Mouse (Mus musculus) lung, postnatal 0 days (tissue): ENCODE data around the gene Syne2. TPM values are rescaled to one million over a fixed set of nuclear protein-coding genes. Genes with fewer than 3 reads are reported as not detected.

Experiments used
- ATAC-seq: fragments of 200-750 bp; cut with Nextera tagmentation; 2 replicates; pipeline ENCODE4 v1.8.0; 2017; ENCODE audit warnings: moderate library complexity
- DNase-seq: peaks from one replicate; pipeline ENCODE4 v3.0.0-alpha.2; 2016; ENCODE audit warnings: low spot score
- H3K27ac ChIP-seq: fragments of 300-500 bp; sonication (generic); 2 replicates; pipeline ENCODE4 v1.5.1; 2014; ENCODE audit warnings: antibody characterized with exemption, mild to moderate bottlenecking, low read length, mixed read lengths
- H3K27me3 ChIP-seq: fragments of 300-500 bp; sonication (generic); replicated peaks from 2 replicates; pipeline ENCODE4 v1.6.1; 2014; ENCODE audit warnings: low read length, mixed read lengths; ENCODE audit not compliant: insufficient read depth
- H3K36me3 ChIP-seq: fragments of 300-500 bp; sonication (generic); 2 replicates; pipeline ENCODE4 v1.6.1; 2014; ENCODE audit warnings: low read length, mixed read lengths; ENCODE audit not compliant: insufficient read depth
- H3K4me1 ChIP-seq: fragments of 300-500 bp; sonication (generic); 2 replicates; pipeline ENCODE4 v1.6.1; 2014; ENCODE audit warnings: antibody characterized with exemption, low read depth, low read length, mixed read lengths; ENCODE audit not compliant: insufficient read depth
- H3K4me2 ChIP-seq: fragments of 300-500 bp; sonication (generic); replicated peaks from 2 replicates; pipeline ENCODE4 v1.6.1; 2014; ENCODE audit warnings: low read depth, mild to moderate bottlenecking, low read length, moderate library complexity, mixed read lengths
- H3K4me3 ChIP-seq: fragments of 300-500 bp; sonication (generic); 2 replicates; pipeline ENCODE4 v1.5.1; 2014; ENCODE audit warnings: low read depth, low read length
- H3K9ac ChIP-seq: fragments of 300-500 bp; sonication (generic); replicated peaks from 2 replicates; pipeline ENCODE4 v1.6.1; 2014; ENCODE audit warnings: low read depth, mild to moderate bottlenecking
- H3K9me3 ChIP-seq: fragments of 300-500 bp; sonication (generic); 2 replicates; pipeline ENCODE4 v1.6.1; 2016; ENCODE audit warnings: low read length, mixed read lengths
- CTCF ChIP-seq: IDR thresholded peaks from 2 replicates; pipeline ENCODE4 v1.5.1; 2016; ENCODE audit warnings: antibody characterized with exemption, mild to moderate bottlenecking
- EP300 ChIP-seq: IDR thresholded peaks from 2 replicates; pipeline ENCODE4 v1.6.1; 2016; ENCODE audit warnings: antibody characterized with exemption, mild to moderate bottlenecking, control low read depth
- whole genome bisulfite sequencing: fragments of 180-500 bp; shearing (Covaris S2); extraction: QIAGEN DNeasy Blood & Tissue Kit; methylation state at CpG from one replicate; pipeline ENCODE4 v1.1.7; 2014; 5-methylcytosine and 5-hydroxymethylcytosine counted together
- polyA plus RNA-seq: library from polyadenylated mRNA; unstranded; fragments of >200 nt; fragmentation: Nextera tagmentation; extraction: Ambion mirVana; gene quantifications from 2 replicates; pipeline ENCODE4 v1.2.1, GENCODE M21; 2015

Syne2 gene
- polyA plus RNA-seq, 1 experiment from 2014 or later, result 41.8 TPM

DNA sequence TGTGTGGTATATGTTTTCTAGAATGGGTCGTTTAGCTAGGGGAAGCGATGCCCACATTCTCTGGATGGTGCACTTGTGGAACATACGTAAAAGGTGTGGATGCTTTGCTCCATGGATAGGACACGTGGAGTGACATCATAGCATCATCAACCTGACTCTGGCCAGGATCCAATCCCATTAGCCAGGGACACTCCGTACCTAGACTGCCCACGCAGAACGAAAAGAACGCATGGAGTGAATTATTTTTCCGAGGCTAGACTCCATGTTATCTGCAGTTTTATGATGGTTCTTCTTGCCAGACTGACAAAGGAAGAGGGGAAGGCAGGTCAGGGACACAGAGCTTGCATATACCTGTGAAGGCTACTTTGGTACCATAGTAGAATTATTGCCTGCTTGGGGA is 37.7 kb downstream of the Syne2 start:
- DNase-seq (no peak), ATAC-seq (no peak)
- H3K4me1 ChIP-seq, result peaks cover 11% of the 10 kb centered on the region; the same call in 1 of the 2 replicates
- TF ChIP-seq CTCF (no peak), EP300 (no peak)
- no peak overlapping the region for H3K27ac ChIP-seq
- H3K36me3 ChIP-seq, result no peaks in the 10 kb centered on the region
- no peak overlapping the region for H3K9ac ChIP-seq
- no peaks in the 10 kb centered on the region for H3K9me3 ChIP-seq
- H3K4me3 ChIP-seq, result no peak overlapping the region
- no peak overlapping the region for H3K4me2 ChIP-seq
- H3K27me3 ChIP-seq, result no peaks in the 10 kb centered on the region
- 82% methylated on average over 9 of the region's 9 CpGs for WGBS

DNA sequence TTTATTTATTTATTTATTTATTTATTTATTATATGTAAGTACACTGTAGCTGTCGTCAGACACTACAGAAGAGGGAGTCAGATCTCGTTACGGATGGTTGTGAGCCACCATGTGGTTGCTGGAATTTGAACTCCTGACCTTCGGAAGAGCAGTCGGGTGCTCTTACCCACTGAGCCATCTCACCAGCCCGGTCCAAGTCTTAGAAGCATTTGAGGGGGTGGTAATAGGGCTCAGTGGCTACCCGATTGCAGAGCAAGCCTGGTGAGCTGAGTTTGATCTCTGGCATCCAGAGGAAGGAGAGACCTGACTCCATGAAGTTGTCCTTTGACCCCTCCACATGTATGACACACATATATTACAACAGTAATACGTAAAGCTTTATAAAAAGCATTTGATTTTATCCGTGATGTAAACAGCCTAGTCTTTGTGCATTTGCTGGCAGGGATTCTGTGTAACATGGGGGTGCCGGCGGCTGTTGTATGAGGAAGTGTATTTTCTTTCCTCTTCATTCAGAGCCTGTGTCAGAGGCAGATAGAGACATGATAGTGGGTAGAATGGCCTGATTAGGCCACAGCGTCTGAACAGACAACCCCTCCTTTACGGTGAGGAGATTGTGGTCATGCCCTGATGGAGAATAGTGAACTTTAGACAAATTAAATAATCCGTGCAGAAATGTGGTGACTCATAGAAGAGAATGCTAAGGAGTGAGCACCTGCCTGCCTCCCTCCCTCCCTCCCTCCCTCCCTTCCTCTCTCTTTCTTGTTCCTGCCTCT is 38.3 kb downstream of the Syne2 start:
- Histone ChIP-seq H3K27ac (no peak overlapping the region), H3K36me3 (no peaks in the 10 kb centered on the region), H3K4me2 (no peak overlapping the region), H3K27me3 (no peaks in the 10 kb centered on the region), H3K4me3 (no peak overlapping the region), H3K9me3 (no peaks in the 10 kb centered on the region), H3K4me1 (peaks cover 11% of the 10 kb centered on the region; the same call in 1 of the 2 replicates), H3K9ac (no peak overlapping the region)
- no peak for TF ChIP-seq EP300
- TF ChIP-seq CTCF, result no peak
- 60% methylated on average over 14 of the region's 14 CpGs for WGBS
- no peak for ATAC-seq
- no peak for DNase-seq

DNA sequence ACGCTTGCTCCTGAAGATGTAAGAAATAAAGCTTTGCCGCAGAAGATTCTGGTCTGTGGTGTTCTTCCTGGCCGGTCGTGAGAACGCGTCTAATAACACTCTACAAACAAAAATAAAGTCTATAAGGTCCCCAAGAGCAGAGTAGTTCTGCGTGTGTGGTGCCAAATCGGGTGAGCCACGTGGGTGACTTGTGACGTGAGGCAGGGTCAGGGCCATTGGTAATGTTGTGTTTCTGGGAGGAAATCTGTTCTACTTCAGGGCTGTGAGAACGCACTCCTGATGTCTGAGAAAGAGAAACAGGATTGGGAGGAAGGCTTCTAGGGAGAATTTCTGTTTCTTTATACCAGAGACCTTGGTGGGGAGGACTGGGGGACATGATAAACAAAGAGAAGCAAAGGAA is 42.0 kb downstream of the Syne2 start:
- H3K9me3 ChIP-seq, result no peaks in the 10 kb centered on the region
- peak overlapping the region; percentile 2; the same call in 1 of the 2 replicates for H3K4me3 ChIP-seq
- H3K27ac ChIP-seq, result peak overlapping the region; percentile 47
- peaks cover 4% of the 10 kb centered on the region; the same call in 1 of the 2 replicates for H3K4me1 ChIP-seq
- no peaks in the 10 kb centered on the region for H3K27me3 ChIP-seq
- ATAC-seq (peak; percentile 84), DNase-seq (peak; percentile 70)
- no peak for TF ChIP-seq CTCF
- TF ChIP-seq EP300, result no peak
- H3K36me3 ChIP-seq, result no peaks in the 10 kb centered on the region
- WGBS, result 56% methylated on average over 10 of the region's 11 CpGs
- H3K9ac ChIP-seq, result no peak overlapping the region
- H3K4me2 ChIP-seq, result no peak overlapping the region; the same call in 1 of the 2 replicates

DNA sequence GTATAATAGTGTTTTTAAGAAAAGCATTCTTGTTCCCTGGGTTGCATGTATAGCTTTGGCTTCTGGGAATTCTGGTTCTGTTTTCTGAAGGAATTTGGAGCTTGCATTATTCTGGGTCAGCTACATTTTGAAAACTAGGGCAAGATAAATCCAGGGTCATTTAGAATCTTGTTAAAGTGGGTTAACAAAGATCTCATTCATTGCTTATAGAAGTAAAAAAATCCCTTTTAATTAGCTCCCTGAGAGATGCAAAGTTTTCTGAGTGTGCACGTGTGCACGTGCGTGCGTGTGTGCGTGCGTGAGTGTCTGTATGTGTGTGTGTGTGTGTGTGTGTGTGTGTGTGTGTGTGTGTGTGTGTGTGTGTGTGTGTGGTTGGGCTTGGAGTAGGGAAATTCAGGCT is 42.9 kb downstream of the Syne2 start:
- H3K9me3 ChIP-seq, result no peaks in the 10 kb centered on the region
- TF ChIP-seq EP300 (no peak), CTCF (no peak)

DNA sequence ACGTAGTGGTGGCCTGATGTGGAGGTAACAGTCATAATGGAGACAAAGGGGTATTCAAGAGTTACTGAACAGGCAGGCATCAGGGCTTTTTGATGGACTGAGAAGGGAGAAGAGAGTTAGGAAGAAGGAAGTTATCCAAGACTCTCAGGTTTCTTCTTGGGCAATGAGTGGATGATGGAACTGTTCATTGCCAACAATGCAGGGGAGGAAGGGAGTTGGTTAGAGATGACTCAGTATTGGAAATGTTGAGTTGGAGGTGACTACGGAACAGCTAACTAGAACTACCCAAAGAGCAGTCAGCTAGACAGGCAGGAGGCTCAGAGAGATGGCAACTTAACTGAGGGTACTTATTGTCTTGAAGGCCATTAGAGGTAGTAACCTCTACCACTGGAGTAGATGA is 47.2 kb downstream of the Syne2 start:
- H3K4me3 ChIP-seq, result no peak overlapping the region
- no peaks in the 10 kb centered on the region for H3K27me3 ChIP-seq
- no peak for TF ChIP-seq CTCF
- TF ChIP-seq EP300, result no peak
- no peak overlapping the region for H3K27ac ChIP-seq
- no peaks in the 10 kb centered on the region for H3K36me3 ChIP-seq
- WGBS, result 97% methylated on average over 2 of the region's 2 CpGs
- H3K4me1 ChIP-seq, result peaks cover 4% of the 10 kb centered on the region; the same call in 1 of the 2 replicates
- DNase-seq (no peak), ATAC-seq (no peak)
- H3K9ac ChIP-seq, result no peak overlapping the region
- H3K4me2 ChIP-seq, result no peak overlapping the region
- H3K9me3 ChIP-seq, result no peaks in the 10 kb centered on the region

More for the DNA sequence above, 42.9 kb downstream of the Syne2 start:
- H3K27ac ChIP-seq, result no peak overlapping the region
- 93% methylated on average over 6 of the region's 6 CpGs for WGBS
- no peaks in the 10 kb centered on the region for H3K36me3 ChIP-seq
- ATAC-seq (no peak), DNase-seq (no peak)
- no peak overlapping the region for H3K4me2 ChIP-seq
- no peak overlapping the region for H3K9ac ChIP-seq
- H3K4me3 ChIP-seq, result no peak overlapping the region
- no peaks in the 10 kb centered on the region for H3K27me3 ChIP-seq
- H3K4me1 ChIP-seq, result no peaks in the 10 kb centered on the region

DNA sequence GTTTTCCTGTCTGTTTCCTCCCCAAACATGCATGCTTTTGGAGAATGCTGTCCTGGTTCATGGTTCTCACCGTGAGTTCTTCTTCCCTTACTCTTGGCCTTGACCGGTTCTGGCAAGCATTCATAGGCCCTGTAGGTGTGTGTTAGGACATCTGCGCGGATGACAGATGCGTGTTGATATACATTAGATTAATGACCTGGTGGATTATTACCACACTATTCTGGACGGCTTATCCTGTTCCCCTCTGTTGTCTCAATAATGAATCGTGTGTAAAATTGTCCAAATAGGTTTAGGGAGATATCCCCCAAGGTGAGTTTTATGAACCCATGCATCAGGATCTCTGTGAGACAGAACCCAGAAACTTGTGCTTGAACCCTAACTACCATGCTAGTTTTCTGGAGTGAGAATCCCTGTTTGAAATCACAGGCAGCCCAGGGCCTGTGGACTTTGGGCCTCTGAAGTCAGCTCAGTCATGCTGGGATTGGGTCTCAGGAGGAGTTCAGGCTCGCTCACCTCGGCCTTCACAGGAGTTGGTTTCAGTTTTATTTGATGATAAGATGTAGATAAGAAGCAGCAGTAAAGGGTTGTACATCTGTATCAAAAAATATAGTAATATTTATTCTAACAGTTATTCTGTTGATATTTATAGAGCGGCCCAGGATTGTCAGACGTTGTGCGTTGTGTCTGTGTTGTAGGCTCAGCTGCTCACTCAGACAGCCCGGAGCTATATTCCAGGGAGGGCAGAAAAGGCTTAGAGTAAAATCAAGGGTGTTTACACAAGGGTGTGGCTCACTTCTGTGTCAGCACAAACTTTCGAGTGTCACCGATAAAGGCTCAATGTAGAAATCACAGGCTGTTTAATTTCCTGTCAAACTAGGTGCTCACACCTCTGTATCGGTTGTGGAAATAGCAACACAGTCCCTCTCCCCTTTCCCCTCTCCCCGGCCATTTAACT is 48.8 kb downstream of the Syne2 start:
- H3K27me3 ChIP-seq, result no peaks in the 10 kb centered on the region
- no peak overlapping the region for H3K27ac ChIP-seq
- WGBS, result 42% methylated on average over 17 of the region's 17 CpGs
- peak; percentile 46 for DNase-seq
- H3K36me3 ChIP-seq, result no peaks in the 10 kb centered on the region
- peak overlapping the region; percentile 6; the same call in 1 of the 2 replicates for H3K4me2 ChIP-seq
- H3K9ac ChIP-seq, result no peak overlapping the region
- peaks cover 4% of the 10 kb centered on the region; the same call in 1 of the 2 replicates for H3K4me1 ChIP-seq
- no peak overlapping the region for H3K4me3 ChIP-seq
- TF ChIP-seq CTCF (no peak), EP300 (peak; percentile 22; the same call in 1 of the 2 replicates)
- peak; percentile 72 for ATAC-seq
- no peaks in the 10 kb centered on the region for H3K9me3 ChIP-seq
